Mouse (Mus musculus) embryo, embryonic 10 days (tissue): Measurements from ENCODE around the gene Stmn3.

Source experiments
- DNase-seq: peaks from one replicate; pipeline ENCODE4 v3.0.0-alpha.2; 2015; ENCODE audit warnings: low spot score

The Stmn3 gene

DNA sequence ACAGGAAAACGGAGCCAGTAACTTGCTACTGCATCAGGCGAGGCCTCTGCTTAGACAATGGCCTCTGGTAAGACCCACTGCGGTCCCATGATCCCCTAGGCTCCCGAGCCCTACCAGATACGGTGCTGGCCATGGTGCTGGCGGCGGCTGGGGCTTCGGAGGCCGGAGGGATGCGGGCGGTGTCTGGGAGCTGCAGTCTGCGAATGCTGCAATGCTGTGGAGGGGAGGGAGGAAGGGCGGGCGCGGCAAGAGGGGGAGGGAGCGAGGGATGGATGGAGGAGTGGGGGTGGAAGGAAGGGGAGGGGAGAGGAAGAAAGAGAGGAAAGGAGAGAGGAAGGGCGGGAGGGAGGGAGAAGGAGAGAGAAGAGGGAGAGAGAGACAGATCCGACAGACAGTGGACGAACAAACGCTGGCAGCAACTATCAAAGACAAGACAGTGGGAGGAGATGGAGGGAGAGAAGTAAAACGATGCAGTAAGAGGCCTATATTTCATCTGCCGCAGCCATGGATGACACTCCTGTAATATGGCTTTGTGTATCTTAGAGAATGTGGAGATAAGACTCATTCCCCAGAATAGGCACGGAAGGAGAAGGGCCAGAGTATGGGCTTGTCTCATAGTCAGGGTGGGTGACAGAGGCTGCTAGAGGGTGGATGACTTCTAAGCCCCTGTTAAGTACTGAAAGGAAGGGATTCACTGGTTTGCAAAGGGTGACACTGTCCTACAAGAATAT is at the start of gene Stmn3:
Stmn3 (minus strand) TSS at position 421 of the 731 bp plus-strand sequence.
- peak; percentile 88 for DNase-seq

DNA sequence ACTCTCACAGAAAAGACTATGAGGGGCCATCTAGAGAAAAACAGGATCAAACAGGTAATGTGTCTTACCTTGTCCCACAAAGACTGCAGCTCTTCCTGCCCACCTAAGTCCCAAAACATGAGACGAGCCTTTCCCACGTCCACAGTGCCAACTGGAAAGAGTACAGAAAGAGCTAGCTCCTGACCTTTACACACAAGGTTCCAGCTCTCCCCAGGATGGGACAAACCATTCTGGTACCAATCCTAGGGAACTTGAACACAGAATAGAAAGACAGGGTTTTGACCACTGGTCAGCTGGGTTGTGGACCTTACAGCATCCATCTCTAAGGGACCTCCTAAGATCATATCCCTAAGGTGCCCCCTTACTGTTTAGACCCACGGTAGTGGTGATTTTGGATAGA is 49.6 kb upstream of the Stmn3 start:
- no peak for DNase-seq

GRCm38 (mm10) chr2:181356780-181357179 is 42.5 kb upstream of the Stmn3 start:
- DNase-seq, result no peak

GRCm38 (mm10) chr2:181342766-181343165 is 28.5 kb upstream of the Stmn3 start:
- no peak for DNase-seq

GRCm38 (mm10) chr2:181340426-181340825 is 26.1 kb upstream of the Stmn3 start:
- DNase-seq, result no peak

GRCm38 (mm10) chr2:181334023-181334422 is 19.7 kb upstream of the Stmn3 start:
- DNase-seq, result peak; percentile 70

GRCm38 (mm10) chr2:181332542-181332941 is 18.2 kb upstream of the Stmn3 start:
- no peak for DNase-seq

DNA sequence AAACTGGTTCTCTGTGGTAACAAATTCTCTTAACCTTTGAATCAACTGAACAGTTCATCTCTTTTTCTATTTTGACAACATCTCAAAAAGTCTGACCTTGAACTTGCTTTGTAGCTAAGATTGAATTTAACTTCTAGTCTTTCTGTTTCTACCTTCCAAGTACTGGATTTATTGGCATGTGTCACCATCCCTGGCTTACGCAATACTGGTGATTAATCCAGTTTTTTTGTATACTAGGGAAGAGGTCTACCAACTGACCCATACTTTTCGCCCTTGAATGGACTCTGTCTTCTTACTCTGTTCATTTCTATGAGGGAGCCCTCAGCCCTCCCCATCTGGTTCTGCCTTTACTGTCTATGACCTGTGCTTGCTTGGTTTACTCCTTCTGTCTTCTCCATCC is 11.8 kb upstream of the Stmn3 start:
- DNase-seq, result no peak

DNA sequence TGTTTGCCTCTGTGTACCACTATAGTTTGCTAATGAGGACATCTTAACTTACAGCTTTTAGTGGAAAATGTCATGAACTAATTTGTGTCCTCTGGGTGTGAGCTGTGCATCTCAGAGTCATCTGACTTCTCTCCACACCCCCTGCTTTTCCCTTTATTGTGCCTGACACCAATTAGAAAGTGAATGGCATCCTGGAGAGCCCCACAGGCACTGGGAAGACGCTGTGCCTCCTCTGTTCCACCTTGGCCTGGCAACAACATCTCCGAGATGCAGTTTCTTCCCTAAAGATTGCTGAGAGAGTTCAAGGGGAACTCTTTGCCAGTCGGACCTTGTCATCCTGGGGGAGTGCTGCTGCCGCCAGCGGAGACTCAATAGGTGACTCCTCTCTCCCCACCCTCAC is 7.8 kb upstream of the Stmn3 start:
- no peak for DNase-seq

GRCm38 (mm10) chr2:181320103-181320499 is 5.8 kb upstream of the Stmn3 start:
- DNase-seq, result no peak

GRCm38 (mm10) chr2:181319248-181320102 is 5.2 kb upstream of the Stmn3 start, which contains the start of gene Rtel1:
Gene Rtel1 (plus strand): TSS chr2:181319739.
- peak; percentile 93 for DNase-seq

DNA sequence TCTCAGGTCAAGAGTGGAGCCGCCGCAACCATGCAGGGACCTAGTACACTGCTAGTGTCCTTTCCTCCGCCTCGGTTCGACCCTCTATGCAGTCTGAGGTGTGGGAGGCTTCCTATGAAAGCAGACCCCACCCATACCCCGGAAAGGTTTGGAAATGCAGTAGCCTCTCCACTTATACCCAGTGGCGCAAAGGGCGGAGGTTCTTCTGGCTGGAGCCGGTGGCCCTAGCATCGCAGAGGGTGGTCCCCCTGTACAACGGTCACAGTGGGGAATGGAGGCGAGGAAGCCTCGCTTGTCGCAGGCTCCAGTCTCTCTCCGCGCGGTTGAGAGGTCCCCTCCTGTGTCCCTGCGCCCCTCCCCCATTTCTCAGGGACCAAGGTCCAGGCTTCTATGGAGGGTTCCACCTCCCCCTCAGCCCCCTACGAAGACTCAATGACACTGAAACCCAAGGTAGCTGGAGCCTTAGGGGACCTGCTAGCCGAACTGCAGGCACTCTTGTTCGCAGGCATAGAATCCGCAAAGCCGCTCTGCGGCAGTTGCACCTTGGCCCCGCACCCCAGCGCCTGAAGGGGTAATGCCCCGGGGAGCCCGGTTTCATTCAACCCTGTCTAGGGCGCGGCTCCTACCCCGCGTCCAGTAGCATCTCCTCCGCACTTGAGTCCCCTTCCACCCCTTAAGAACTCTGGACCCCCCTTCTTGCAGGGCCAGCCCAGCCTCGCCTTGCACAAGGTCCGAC is 788 bp downstream of the Stmn3 start:
- no peak for DNase-seq

- no peak for DNase-seq
Observed at GRCm38 (mm10) chr2:181313006-181313343, 1.3 kb downstream of the Stmn3 start.

- no peak for DNase-seq
Observed at GRCm38 (mm10) chr2:181312435-181312834, 1.9 kb downstream of the Stmn3 start.

DNA sequence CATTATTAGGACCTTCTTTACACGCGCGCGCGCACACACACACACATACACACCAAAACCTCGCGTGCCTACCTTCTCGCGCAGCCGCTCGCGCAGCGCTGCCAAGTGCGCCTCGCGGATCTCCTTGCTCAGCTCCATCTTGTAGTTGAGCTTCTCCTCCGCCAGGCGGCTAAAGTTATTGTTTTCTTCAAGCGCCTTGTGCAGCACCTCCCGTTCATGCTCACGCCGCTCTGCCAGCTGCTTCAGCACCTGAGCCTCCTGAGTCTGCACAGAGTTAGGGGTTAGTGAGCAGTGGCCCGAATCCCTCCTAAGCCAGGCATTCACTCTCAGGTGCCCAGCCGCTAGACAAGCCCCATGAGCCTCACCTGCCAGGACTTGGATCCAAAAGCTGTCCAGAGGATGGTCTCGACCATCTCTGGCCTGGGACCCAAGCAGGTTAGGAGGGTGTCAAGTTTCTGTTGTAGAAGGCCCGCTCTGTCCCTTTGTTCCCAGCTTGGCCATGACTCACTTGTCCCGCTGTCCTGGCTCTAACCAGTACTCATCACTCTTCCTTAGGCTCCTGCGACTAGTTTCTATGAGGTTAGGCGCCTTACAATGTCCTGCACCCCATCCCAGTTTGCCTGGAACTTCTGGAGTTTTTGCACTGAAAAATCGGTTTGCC is 7.0 kb downstream of the Stmn3 start:
- DNase-seq, result peak; percentile 58

DNA sequence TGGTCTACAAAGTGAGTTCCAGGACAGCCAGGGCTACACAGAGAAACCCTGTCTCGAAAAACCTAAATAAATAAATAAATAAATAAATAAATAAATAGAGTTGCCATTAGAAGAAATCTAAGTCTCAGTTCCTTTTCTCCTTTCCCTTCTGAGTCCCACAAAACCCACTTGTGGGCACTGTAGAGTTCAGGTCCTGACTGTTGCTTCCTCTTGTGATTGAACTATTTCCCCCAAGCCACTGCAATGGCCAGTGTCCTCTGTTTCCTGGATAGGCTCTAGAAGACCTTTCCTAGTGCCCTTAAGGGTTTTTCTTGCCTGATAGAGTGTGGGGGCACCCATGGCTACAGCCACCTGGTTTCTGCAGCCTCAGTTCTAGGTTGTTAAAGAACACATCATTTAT is 9.4 kb downstream of the Stmn3 start:
- no peak for DNase-seq

DNA sequence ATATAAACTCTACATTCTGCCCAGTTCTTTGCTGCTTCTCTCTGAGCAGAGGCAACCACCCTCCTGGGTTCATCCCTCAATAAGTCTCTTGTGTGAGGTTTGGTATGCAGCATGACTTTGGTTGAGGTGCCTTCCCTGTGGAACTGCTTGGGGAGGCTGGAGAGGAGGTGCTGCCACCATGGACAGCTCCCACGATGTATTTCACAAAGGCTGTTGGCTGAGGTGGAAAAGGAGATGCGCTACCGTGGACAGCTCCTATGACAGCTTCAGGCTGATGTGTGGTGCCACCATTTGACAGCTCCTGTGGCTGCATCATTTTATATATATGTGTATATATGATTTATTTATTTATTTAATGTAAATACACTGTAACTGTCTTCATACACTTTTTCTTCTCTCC is 12.3 kb downstream of the Stmn3 start:
- DNase-seq, result peak; percentile 77

DNA sequence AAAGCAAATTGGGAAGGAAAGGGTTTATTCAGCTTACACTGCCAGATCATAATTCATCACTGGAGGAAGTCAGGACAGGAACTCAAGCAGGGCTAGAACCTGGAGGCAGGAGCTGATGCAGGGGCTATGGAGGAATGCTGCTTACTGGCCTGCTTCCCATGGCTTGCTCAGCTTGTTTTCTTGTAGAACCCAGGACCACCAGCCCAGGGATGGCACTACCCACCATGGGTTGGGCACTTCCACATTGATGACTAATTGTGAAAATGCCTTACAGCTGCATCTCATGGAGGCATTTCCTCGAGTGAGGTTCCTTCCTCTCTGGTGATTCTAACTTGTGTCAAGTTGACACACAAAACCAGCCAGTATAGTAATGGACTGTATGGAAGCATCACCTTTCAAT is 23.4 kb downstream of the Stmn3 start:
- no peak for DNase-seq

DNA sequence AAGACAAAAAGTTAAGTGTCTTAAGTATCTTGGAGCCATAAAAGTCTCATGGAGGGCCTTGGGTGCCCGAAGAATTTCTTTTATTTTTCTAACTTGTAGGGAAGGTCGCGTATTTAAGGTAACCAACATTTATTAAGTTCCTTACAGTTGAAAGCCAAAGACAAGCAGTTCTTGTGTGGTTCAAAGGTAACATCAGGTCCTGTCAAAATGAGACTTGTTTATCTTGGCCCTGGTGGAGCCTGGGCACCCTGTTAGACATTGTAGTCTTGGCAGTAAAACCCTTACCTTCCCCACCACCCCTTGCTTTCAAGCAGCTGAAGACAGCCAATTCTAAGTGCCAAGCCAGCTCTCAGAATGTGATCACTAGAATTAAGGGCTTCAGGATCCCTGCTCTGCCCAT is 25.6 kb downstream of the Stmn3 start:
- DNase-seq, result no peak

DNA sequence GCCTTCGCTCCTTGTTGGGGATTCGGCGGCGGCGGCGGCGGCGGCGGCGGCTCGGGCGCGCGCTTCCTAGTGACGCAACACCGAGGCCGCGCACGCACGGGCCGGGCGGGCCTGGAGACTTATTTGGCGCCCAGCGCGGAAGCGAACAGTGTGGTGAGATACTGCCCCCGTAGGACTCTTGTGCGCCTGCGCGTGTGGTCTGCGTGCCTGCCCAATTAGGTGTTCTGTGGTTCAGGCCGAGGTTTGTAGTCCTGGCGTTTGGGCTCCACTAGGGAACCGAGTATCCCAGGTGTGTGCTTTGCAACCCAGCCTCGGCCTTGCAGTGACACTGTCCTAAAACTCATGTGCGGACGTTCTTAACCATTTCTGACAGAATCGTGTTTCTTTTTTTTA is 26.3 kb downstream of the Stmn3 start, which contains the start of gene Gmeb2:
Gmeb2 (minus strand) TSS at position 78 of the 393 bp plus-strand sequence.
- peak; percentile 100 for DNase-seq

- DNase-seq, result peak; percentile 85
Observed at GRCm38 (mm10) chr2:181287338-181287957, 26.9 kb downstream of the Stmn3 start.
